Mouse (Mus musculus) lung, adult 2 months (tissue): ENCODE data around the gene Col25a1.

ENCODE experiments used
- CTCF ChIP-seq: fragments of 200-500 bp; IDR thresholded peaks from 2 replicates; pipeline ENCODE4 v1.5.1; 2011; ENCODE audit warnings: mild to moderate bottlenecking, low read length, control low read depth; ENCODE audit not compliant: insufficient read depth
- POLR2A ChIP-seq: fragments of 200-500 bp; IDR thresholded peaks from 2 replicates; pipeline ENCODE4 v1.6.1; 2011; ENCODE audit warnings: low read depth, mild to moderate bottlenecking, control low read depth, low read length, borderline replicate concordance; ENCODE audit errors: extremely low read depth

DNA sequence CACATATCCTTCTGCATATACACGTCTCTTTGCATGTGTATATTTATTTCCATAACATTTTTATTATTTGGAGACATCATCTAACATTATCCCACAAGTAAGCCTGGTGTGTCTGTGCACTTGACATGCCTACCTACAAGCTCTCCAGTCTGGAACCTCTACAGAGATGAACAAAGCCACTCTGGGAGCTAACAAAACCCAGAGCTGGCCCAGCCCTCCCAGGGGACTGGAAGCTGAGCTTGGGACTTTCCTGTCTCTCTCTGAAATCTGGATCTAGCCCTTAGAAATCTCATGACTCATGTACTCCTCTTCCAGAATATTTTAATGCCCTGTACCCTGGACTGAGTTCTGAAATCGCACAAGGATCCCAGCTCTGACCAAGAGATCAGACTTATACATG, 365.7 kb downstream of the Col25a1 start:
- TF ChIP-seq CTCF (no peak), POLR2A (no peak)
